Mouse (Mus musculus) thymus, postnatal 0 days (tissue): ENCODE measurements around the gene Ak8. TPM values are rescaled to one million over a fixed set of nuclear protein-coding genes. Genes with fewer than 3 reads are reported as not detected.
A peak's percentile ranks its signal among the peaks of the same experiment; 100 is the strongest.

Experiments used
- DNase-seq: peaks from one replicate; pipeline ENCODE4 v3.0.0-alpha.2; 2015; ENCODE audit warnings: low spot score
- polyA plus RNA-seq: library from polyadenylated mRNA; unstranded; fragments of >200 nt; fragmentation: Nextera tagmentation; extraction: Ambion mirVana; gene quantifications from 2 replicates; pipeline ENCODE4 v1.2.1, GENCODE M21; 2015

Gene Ak8
- polyA plus RNA-seq, 1 experiment from 2014 or later, result 1.0 TPM

DNA sequence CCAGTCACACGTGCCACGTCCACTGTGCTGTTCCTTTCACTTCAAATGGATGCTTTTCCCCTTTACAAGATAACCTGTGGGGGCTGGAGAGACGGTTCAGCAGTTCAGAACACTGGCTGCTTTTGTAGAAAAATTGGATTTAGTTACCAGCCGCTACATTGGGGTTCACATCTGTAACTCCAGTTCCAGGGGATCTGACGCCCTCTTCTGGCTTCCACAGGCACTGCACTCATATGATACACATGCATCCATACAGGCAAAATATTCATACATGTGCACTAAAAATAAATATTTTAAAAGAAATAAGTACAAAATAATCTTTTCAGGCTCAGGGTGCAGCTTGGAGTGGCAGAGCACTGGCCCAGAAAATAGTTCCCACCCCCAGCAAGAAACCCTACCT is 94.7 kb downstream of the Ak8 start:
- no peak for DNase-seq

DNA sequence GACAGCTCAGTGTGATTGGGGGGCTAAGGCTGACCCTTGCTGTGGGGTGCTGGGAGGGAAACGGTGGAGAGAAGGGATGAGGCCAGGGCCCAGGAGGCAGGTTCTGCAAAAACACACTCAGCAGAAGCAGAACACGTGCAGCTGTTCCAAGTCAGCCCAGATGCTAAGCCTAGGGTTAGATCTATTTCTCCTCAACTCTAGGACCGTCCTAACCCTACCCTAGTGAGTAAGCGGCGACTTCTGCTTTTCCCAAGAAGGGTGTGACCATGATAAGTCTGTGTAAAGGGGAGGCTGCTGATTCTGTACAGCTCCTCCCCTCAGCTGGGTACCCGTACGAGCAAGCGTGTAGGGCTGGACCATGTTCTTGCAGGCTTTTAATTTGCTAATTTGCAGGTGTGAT is 96.3 kb downstream of the Ak8 start:
- DNase-seq, result no peak

DNA sequence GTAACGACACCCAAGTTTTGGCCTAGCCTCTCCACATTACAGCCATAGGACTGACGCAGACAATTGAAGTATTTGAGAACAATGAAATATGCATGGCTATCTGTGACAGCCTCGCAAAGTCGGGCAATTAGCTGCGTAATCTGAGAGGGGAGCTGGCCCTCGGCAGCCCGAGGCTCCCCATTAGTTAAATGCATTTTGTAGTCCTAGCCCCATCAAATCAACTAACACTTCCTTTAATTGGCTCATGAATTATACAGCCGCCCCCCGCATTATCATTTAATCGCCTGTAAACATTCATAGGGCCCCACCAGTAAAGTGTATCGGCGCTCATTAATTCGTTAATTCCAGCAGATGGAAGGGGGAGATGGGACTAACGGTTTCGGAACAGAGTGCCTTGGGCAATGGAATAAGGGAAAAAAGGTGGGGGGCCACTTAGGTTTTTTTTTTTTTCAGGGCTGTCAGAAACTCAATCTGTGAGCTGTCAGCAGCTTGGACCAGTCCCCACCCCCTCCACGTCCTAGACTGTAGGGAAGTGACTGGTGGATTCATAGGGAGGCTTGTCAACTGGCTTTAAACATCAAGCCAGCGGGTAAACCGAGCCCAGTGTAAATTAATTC is 97.6 kb downstream of the Ak8 start:
- no peak for DNase-seq

- DNase-seq, result no peak
These were observed 98.4 kb downstream of the Ak8 start for GRCm38 (mm10) chr2:28798390-28798789.

- no peak for DNase-seq
These were observed 99.6 kb downstream of the Ak8 start for GRCm38 (mm10) chr2:28799575-28799974.

GRCm38 (mm10) chr2:28803406-28803805 is 103.4 kb downstream of the Ak8 start:
- DNase-seq, result no peak

DNA sequence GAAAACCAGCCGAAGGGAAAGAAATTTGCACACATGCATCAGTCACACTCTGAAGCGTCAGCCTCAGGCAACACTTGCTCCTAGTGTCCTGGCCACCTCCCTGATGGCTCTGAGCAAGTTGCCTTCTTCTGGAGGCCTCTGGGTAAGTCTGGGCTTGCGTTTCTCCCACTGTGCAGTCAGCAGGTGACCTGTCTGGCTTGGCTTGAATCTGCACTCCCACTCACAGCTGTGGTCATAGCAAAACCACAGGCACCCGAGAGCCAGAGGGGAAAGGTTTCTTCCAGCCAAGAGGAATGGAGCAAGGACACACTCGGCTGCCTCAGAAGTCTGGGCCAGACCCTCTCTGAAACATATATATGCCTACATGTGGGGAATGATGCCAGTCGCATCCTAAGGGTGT is 108.9 kb downstream of the Ak8 start:
- no peak for DNase-seq

DNA sequence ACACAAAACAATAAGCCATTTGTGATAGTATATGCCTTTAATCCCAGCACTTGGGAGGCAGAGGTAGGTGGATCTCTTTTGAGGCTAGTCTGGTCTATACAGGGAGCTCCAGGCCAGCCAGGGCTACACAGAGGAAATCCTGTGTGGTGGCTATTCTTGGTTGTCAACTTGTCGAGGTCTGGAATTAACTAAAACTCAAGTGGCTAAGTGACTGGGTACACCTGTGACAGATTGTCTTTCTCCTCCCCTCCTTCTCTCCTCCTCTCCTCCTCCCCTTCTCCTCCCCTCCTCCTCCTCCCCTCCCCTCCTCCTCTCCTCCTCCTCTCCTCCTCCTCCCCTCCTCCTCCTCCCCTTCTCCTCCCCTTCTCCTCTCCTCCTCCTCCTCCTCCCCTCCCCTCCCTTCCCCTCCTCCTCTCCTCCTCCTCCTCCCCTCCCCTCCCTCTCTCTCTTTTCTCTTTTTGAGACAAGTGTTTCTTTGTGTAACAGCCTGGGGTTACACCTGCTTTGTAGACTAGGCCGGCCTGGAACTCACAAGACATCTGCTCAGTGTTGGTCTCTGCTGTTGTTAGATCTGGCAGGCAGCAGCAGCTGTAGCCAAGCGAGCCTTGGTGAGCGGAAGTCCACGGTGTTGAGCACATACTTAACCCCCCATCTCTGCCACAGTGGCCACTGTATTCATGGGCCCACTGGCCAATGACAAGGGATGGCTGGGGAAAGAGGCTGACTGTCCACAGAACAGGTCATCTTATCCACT is 110.5 kb downstream of the Ak8 start:
- peak; percentile 48 for DNase-seq

DNA sequence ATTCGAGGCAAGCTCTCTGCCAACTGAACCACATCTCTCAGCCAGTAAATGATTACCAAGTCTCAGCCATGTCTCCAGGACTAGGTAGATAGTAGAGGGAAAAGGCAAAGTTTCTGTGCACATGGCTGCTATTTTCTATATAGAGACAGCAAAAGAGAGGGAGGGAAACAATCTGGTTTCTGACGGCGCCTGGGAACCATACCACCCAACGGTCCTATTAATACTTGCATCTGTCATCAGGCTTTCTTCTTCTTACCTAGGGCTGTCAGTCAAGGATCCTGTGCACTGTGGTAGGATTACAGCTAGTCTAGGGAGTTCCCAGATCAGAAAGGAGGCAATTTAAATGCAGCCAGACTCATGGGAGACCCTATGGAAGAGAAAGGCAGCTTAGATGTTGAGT is 118.9 kb downstream of the Ak8 start:
- no peak for DNase-seq

DNA sequence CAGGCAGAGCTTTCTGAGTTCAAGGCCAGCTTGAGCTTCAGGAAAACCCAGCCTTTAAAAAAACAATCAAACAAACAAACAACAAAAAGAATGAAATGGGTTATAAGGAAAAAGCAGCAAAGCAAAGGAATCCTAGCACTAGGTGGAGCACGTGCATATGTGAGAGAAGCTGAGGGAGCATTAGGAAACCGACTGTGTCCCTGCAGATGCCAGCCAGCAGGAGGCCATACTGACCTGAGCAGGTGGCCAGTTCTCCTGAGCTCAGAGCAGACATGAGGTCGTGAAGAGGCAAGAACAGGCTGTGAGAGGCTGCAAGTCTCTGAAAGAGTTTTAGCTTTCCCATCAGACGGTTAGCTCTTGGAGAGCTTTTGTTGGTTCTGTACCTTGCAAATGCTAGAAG is 129.3 kb downstream of the Ak8 start:
- DNase-seq, result no peak

DNA sequence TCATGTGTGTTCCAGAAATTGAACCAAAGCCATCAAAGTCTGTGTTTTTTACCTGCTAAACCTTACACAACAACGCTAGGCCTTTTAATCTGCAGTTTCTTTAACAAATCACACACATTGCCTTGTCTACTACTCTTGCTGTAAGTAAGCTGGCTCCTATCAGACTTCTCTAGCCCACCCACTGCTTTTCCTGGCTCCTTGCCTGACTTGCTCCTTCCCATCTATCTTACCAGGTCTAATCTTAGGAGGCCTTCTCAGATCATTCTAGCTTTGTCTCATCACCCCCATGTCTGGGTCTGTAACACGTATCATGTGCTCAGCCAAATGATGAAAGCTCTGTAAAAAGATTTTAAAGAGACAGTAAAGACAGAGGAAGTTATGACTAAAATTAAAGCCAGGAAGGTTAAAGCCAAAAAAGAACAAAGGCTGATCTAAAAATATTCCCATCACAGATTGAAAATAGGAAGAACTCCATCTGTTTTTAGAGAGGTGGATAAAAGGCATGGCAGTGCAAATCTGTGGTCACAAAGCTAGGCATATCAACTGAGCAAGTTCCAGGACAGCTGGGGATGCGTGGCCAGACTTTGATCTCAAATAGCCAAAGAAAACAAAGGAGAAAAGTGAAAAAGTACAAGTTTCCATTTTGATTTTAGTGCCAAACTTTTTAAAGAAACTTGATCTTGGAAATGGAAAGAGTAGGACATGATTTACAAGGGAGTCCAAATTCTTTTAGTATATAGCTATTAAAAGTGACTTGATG is 136.4 kb downstream of the Ak8 start:
- no peak for DNase-seq

GRCm38 (mm10) chr2:28839501-28840221 is 139.7 kb downstream of the Ak8 start:
- DNase-seq, result no peak

- peak; percentile 96 for DNase-seq
These were observed 140.4 kb downstream of the Ak8 start, which contains the start of the genes Gtf3c4 and Ddx31 for GRCm38 (mm10) chr2:28840222-28840951. Gtf3c4 (minus strand) TSS chr2:28840360. Ddx31 (plus strand) TSS chr2:28840406.

DNA sequence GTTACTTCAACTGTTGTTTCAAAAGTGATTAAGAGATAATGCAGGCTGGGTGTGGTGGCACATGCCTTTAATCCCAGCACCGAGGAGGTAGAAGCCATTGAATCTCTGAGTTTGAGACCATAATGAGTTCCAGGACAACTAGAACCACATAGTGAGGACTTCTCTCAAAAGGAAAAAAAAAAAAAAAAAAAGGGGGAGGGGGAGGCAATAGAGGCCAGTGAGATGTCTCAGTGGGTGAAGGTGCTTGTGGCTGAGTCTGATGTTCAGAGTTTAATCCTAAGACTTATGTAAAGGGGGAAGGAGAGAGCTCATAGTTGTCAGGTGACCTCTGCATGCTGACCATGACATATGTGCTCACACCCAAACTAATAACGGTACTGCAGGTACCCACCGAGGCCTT is 142.1 kb downstream of the Ak8 start:
- no peak for DNase-seq

GRCm38 (mm10) chr2:28848879-28849278 is 148.9 kb downstream of the Ak8 start:
- DNase-seq, result no peak

- peak; percentile 68 for DNase-seq
These were observed 152.6 kb downstream of the Ak8 start for GRCm38 (mm10) chr2:28852594-28852993.

DNA sequence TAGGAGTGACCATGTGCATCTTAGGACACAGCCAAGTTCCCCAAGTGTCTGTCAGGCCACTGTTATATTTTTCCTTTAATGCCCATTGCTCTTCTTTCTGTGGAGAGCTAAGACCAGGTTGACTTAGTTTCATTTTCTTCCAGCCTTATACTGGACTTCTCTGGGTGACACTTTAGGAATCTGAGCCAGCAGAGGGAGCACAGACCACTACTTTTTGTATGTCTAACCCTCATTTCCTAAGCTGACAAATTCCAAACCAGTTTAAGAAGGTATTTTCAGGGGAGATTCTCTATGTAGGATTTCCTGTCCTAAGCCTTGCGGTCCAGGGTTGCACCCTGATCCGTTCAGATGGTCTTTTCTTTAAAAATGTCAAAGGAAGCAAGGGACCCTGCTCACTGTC is 155.8 kb downstream of the Ak8 start:
- no peak for DNase-seq

- no peak for DNase-seq
These were observed 159.3 kb downstream of the Ak8 start for GRCm38 (mm10) chr2:28859303-28859702.

DNA sequence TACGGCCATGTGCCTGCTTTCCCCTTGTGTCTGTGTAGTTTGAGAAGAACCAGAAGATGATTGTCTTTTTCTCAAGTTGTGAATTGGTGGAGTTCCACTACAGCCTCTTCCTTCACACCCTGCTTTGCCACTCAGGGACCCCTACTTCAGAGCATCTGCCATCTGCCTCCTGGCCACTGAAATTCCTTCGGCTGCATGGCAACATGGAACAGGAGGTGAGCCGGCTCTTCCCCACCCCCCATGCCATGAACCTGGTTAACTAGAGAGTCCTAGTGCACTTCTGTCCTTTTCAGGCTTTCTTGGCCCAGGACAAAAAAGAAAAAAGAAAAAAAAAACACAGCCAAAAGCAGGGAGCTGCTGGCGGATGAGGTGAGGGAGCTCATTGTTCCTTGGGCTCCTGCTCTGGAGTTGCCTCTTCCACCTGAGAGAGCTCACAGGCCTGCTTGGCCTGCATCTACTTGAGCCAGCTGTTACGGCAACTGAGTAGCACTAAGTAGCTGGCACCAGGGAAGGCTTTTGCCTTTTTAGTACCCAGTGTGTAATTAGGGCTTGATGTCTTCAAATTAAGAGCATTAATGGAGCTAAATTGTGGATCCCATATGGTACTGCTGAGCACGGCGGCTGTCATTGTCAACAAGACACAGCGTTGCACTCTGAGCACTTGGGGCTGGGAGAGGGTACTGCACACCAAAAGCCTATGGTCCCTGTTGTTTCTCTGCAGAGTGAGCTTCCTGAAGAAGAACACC is 160.9 kb downstream of the Ak8 start:
- DNase-seq, result no peak
